Mouse (Mus musculus) lung, adult 2 months (tissue): ENCODE measurements around the gene Clec16a. TPM values are rescaled to one million over a fixed set of nuclear protein-coding genes. Genes with fewer than 3 reads are reported as not detected.

ENCODE experiments used
- DNase-seq: peaks from one replicate; pipeline ENCODE4 v3.0.0; 2022
- H3K4me1 ChIP-seq: fragments of 200-500 bp; 2 replicates; pipeline ENCODE4 v1.6.1; 2011; ENCODE audit warnings: low read length; ENCODE audit not compliant: control insufficient read depth, insufficient read depth
- H3K4me3 ChIP-seq: fragments of 200-500 bp; replicated peaks from 2 replicates; pipeline ENCODE3; 2011; ENCODE audit warnings: low read depth, mild to moderate bottlenecking, control low read depth, low read length; ENCODE audit errors: extremely low read depth
- CTCF ChIP-seq: fragments of 200-500 bp; IDR thresholded peaks from 2 replicates; pipeline ENCODE4 v1.5.1; 2011; ENCODE audit warnings: mild to moderate bottlenecking, low read length, control low read depth; ENCODE audit not compliant: insufficient read depth
- POLR2A ChIP-seq: fragments of 200-500 bp; IDR thresholded peaks from 2 replicates; pipeline ENCODE4 v1.6.1; 2011; ENCODE audit warnings: low read depth, mild to moderate bottlenecking, control low read depth, low read length, borderline replicate concordance; ENCODE audit errors: extremely low read depth
- WGBS: fragments of 180-500 bp; shearing (Covaris S2); methylation state at CpG from one replicate; pipeline ENCODE4 v1.1.7; 2018; 5-methylcytosine and 5-hydroxymethylcytosine counted together
- polyA plus RNA-seq: library from polyadenylated mRNA; depleted of rRNA; stranded (reverse); fragments of >200 nt; gene quantifications from 2 replicates; pipeline ENCODE4 v1.2.3, GENCODE M21; 2012

Clec16a gene
- polyA plus RNA-seq, 1 experiment, result 18.3 TPM

DNA sequence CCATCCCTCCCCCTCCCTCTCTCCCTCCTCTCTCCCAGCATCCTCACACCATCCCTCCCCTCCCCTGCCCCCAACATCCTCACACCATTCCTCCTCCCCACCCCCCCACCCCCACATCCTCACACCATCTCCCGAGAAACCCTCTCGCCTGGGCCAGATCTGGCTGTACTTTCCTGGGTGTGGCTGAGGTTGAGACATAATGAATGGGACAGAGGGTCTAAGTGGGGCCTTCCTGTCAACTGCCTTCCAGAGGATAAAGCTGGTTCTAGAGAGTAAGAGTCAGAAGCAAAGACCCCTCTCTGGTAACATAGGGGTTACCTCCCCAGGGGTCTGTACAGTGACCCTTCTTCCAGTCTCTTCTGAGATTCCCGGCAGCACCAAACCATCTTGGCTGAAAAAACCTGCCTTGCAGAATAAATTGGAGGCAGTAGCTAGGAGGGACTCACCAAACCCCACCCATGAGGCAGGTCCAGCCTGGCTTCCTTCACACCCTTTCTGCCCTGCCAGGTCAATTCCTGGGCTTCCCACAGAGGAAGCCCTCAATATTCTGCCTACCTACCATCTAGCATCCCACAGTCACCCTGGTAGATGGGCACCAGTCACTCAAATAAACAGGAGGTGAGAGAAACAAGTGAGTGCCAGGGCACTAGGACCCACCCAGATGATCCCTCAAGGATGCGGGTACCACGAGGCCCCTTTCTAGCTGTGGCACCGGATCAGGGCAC, 218.6 kb downstream of the Clec16a start:
- no peaks in the 10 kb centered on the region for H3K4me1 ChIP-seq
- no peak for DNase-seq
- WGBS, result 54% methylated on average over 6 of the region's 6 CpGs
- no peak overlapping the region for H3K4me3 ChIP-seq
- no peak for TF ChIP-seq POLR2A
- no peak for TF ChIP-seq CTCF

DNA sequence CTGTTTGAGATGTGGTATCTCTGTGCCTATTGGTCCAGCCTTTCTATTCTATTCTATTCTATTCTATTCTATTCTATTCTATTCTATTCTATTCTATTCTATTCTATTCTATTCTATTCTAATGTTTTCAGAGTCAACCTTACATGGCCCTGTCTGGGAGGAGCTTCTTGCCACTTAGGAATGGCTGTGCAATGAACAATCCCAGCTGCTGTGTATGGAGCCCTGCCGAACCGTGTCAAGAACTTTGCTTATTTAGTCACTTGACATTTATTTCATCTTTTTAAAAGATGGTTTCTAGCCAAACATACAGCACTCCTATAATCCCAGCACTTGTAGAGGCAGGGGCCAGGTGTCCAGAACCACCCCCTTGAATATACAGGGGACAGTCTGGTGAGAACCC, 219.2 kb downstream of the Clec16a start:
- no peak for TF ChIP-seq CTCF
- no peak for TF ChIP-seq POLR2A
- Histone ChIP-seq H3K4me1 (no peaks in the 10 kb centered on the region), H3K4me3 (no peak overlapping the region)
- 27% methylated on average over 2 of the region's 2 CpGs for WGBS
- no peak for DNase-seq

DNA sequence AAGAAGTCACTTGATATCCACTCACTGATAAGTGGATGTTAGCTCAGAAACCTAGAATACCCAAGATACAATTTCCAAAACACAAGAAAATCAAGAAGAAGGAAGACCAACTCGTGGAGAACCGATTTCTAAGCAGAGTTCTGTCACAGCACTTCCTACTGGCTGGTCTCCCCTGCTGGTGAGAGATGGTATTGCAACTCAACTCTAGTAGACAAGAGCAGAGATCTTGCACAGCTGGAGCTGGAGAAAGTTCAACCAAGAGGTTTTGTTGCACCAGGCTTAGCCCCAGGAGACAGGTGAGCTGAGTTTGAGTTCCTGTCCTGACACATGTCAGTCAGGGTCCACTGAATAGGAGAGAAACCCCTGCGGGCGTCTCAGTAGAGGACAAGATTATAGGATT, 222.0 kb downstream of the Clec16a start:
- 0 out of 2 replicates have a peak, but pooled peaks cover 3% of the 10 kb centered on the region for H3K4me1 ChIP-seq
- no peak overlapping the region for H3K4me3 ChIP-seq
- no peak for TF ChIP-seq POLR2A
- peak; percentile 69 for TF ChIP-seq CTCF
- WGBS, result 43% methylated on average over 4 of the region's 4 CpGs
- peak; percentile 64 for DNase-seq

DNA sequence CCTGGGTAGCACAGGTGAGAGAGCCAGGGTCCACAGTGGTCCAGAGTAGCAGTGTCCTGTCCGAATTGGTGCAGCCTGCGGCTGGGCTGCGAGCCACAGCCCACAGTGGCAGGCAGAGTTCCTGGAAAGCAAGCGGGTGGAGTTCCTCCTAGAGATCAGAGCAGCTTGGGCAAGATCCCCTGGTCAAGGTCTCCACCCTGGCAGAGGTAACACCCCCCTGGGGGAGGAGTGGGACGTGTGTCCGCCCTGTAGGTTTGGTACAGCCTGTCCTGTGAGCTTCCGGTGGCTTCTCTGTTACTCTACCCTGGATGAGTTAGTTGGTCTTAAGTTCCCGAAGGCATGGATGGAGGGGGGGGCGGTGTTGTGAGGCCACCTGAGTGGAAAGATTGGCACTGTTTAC, 223.7 kb downstream of the Clec16a start:
- Histone ChIP-seq H3K4me3 (no peak overlapping the region), H3K4me1 (0 out of 2 replicates have a peak, but pooled peaks cover 3% of the 10 kb centered on the region)
- TF ChIP-seq POLR2A, result no peak
- TF ChIP-seq CTCF, result no peak
- WGBS, result 50% methylated on average over 9 of the region's 9 CpGs
- DNase-seq, result no peak

DNA sequence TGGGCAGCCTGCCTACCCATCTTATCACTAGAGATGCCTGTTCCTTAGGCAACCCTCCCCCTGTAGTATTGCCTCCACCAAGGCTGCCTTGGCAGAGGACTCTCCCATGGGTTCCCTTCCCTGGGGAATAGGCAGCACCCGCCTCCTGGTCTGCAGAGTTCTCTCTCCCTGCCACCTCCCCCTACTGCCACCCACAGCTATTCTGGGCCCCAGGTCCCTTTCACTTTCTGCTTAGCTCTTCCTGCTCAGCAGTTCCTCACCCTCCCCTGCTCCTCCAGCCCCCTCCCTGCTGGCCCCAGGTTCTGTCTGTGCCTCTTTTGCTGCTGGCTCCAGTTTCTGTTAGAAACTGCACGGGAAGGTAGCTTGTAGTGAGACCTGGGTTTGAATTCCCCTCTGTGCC, 224.5 kb downstream of the Clec16a start:
- H3K4me1 ChIP-seq, result 0 out of 2 replicates have a peak, but pooled peaks cover 3% of the 10 kb centered on the region
- TF ChIP-seq POLR2A (no peak), CTCF (no peak)
- no peak overlapping the region for H3K4me3 ChIP-seq
- no peak for DNase-seq
- WGBS, result 42% methylated on average over 2 of the region's 2 CpGs

DNA sequence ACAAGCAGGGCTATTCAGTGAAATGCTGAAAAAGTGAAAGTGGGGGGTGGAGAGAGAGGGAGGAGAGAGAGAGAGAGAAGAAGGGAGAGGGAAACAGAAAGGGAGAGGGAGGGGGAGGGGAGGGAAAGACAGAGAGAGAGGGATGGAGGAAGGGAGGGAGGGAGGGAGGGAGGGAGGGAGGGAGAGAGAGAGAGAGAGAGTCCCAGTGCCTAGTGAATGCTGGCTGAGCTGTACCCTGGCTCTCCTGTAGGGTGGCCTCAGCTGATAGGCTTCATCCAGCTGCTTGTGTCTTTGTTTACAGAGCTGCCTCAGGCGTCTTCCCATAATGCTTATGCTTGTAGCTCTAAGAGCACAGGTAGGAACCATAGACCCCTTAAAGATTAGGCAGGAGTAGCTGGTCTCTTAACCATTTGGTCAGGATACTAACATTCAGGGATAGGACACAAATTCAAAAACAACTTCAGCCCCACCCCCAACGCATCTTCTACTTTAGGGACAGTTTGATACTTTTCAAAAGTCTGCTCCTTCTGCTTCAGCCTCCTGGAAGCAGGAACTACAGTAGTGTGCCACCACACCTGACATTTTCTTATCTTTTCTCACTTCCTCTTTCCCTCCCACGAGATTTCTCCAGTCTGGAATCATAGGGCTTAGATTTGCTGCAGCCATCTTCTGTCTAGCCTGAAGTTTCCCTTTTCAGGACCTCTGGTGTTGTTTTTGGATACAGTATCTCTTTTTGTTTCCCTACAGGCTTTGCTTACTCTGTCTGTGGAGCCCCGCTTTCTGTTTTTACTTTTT, 225.6 kb downstream of the Clec16a start:
- DNase-seq, result no peak
- Histone ChIP-seq H3K4me3 (no peak overlapping the region), H3K4me1 (0 out of 2 replicates have a peak, but pooled peaks cover 3% of the 10 kb centered on the region)
- 53% methylated on average over 4 of the region's 4 CpGs for whole genome bisulfite sequencing
- TF ChIP-seq CTCF (0 out of 2 replicates have a peak, but pooled peaks have one; percentile 11), POLR2A (no peak)

DNA sequence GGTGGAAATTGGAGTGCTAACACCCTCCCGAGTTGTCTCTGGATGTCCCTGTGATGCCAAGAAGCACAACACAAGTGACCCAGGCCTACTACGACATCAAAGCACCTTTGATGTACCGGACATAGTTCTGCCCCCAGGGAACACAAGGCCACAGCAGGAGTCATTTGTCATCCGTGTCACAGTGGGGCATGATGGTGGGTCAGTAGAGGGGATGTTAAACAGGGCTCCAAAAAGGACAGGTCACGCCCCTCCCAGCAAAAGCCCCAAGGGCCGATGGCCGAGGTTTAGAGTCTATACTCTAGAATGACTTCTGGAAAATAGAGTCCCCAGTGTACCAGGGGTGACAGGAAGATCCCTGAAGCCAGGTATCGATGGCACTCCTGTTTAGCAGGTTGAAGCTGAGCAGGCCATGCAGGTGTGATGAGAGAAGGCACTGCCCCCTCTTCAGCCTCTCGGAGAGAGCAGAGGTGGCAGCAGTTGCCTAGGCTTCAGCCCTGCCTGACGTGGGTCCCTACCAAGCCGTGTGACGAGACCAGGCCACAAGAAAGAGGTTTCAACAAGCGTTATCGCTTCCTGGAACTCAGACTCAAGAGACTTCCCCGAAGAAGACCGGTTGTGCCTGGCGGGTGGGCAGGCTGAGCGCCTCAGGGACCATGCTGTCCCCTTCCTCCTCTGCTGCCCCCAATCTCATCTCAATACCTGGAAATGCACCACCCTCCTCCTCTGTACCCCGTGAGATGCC, 226.8 kb downstream of the Clec16a start:
- TF ChIP-seq CTCF (no peak), POLR2A (no peak)
- 65% methylated on average over 19 of the region's 19 CpGs for WGBS
- DNase-seq, result no peak
- no peak overlapping the region for H3K4me3 ChIP-seq
- 0 out of 2 replicates have a peak, but pooled peaks cover 3% of the 10 kb centered on the region for H3K4me1 ChIP-seq

DNA sequence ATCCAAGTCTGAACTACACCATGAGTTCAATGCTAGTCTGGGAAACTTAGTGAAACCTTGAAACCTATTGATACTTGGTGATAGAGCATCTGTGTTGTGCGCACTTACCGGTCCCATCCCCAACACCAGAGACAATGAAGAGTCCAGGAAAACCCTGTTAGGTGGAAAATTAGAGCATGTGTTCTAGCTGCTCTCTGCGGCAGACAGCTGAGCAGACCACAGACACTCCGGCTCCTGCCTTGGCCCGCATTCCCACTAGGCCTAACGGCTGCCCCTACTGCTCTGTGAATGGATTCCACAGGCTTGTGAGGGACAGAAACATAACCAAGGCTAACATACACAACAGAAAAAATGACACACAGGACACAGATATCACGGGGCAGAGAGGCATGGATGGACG, 228.4 kb downstream of the Clec16a start:
- no peak for DNase-seq
- Histone ChIP-seq H3K4me1 (0 out of 2 replicates have a peak, but pooled peaks cover 3% of the 10 kb centered on the region), H3K4me3 (no peak overlapping the region)
- TF ChIP-seq POLR2A, result no peak
- no peak for TF ChIP-seq CTCF
- 88% methylated on average over 8 of the region's 8 CpGs for WGBS

DNA sequence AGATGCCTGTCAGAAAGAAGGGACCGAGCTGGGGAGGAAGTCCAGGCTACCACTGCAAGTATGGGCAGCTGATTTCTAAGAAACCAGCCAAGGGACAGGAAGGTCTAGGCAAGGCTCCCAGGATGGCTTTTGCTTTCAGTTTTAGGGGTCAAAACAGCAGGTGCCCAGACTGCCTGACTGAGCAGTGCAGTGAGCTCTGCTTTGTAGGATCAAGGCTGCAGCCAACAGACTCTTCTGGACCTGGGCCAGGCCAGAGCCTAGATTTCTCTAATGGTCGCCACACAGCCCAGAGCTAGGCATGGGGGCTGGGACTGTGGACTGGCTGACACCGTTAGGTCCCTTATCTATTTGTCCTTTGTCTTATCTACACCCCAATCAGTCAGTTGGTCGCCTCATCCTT, 229.6 kb downstream of the Clec16a start:
- DNase-seq, result no peak
- 53% methylated on average over 4 of the region's 4 CpGs for WGBS
- no peak overlapping the region for H3K4me3 ChIP-seq
- H3K4me1 ChIP-seq, result 0 out of 2 replicates have a peak, but pooled peaks cover 3% of the 10 kb centered on the region
- no peak for TF ChIP-seq POLR2A
- no peak for TF ChIP-seq CTCF
